Mouse (Mus musculus) embryonic facial prominence, embryonic 13.5 days (tissue): ENCODE results near the gene Camk2g. TPM values are rescaled to one million over a fixed set of nuclear protein-coding genes. Genes with fewer than 3 reads are reported as not detected.
"Not testable (repeated sequence)": the region's sequence is repeated elsewhere in the genome, so short reads cannot be mapped to it uniquely, and the experiment has no call there.

Experiments used
- ATAC-seq: fragments of 200-750 bp; cut with Nextera tagmentation; 2 replicates; pipeline ENCODE4 v1.8.0; 2017; ENCODE audit warnings: low read depth; ENCODE audit not compliant: insufficient number of reproducible peaks, insufficient read depth, low FRiP score, low TSS enrichment
- H3K27ac ChIP-seq: fragments of 300-500 bp; sonication (generic); 2 replicates; pipeline ENCODE4 v1.5.1; 2015; ENCODE audit warnings: moderate library complexity, mild to moderate bottlenecking, inconsistent platforms
- H3K27me3 ChIP-seq: fragments of 300-500 bp; sonication (generic); 2 replicates; pipeline ENCODE4 v1.6.1; 2015; ENCODE audit warnings: mild to moderate bottlenecking, inconsistent platforms
- H3K36me3 ChIP-seq: fragments of 300-500 bp; sonication (generic); 2 replicates; pipeline ENCODE4 v1.6.1; 2015; ENCODE audit warnings: mild to moderate bottlenecking, inconsistent platforms
- H3K4me1 ChIP-seq: fragments of 300-500 bp; sonication (generic); 2 replicates; pipeline ENCODE4 v1.6.1; 2015; ENCODE audit warnings: inconsistent platforms
- H3K4me2 ChIP-seq: fragments of 300-500 bp; sonication (generic); 2 replicates; pipeline ENCODE4 v1.6.1; 2015; ENCODE audit warnings: moderate library complexity, mild to moderate bottlenecking, inconsistent platforms
- H3K4me3 ChIP-seq: fragments of 300-500 bp; sonication (generic); 2 replicates; pipeline ENCODE4 v1.5.1; 2015; ENCODE audit warnings: mild to moderate bottlenecking, inconsistent platforms
- H3K9ac ChIP-seq: fragments of 300-500 bp; sonication (generic); 2 replicates; pipeline ENCODE4 v1.6.1; 2015; ENCODE audit warnings: mild to moderate bottlenecking, inconsistent platforms
- H3K9me3 ChIP-seq: fragments of 300-500 bp; sonication (generic); 2 replicates; pipeline ENCODE4 v1.6.1; 2016; ENCODE audit warnings: inconsistent platforms
- WGBS: fragments of 180-500 bp; shearing (Covaris S2); methylation state at CpG from one replicate; pipeline ENCODE4 v1.1.7; 2015; ENCODE audit warnings: mixed read lengths; 5-methylcytosine and 5-hydroxymethylcytosine counted together
- polyA plus RNA-seq: library from polyadenylated mRNA; unstranded; fragments of >200 nt; fragmentation: Nextera tagmentation; extraction: Ambion mirVana; gene quantifications from 2 replicates; pipeline ENCODE4 v1.2.1, GENCODE M21; 2015

The Camk2g gene
- polyA plus RNA-seq, 1 experiment from 2014 or later: 62.6 TPM

- H3K4me2 ChIP-seq: no peak overlapping the region
- no peaks in the 10 kb centered on the region for H3K9me3 ChIP-seq
- no peaks in the 10 kb centered on the region for H3K27me3 ChIP-seq
- H3K36me3 ChIP-seq: peaks cover 97% of the 10 kb centered on the region
- 89% methylated on average over 12 of the region's 12 CpGs for WGBS
- no peak overlapping the region for H3K27ac ChIP-seq
- ATAC-seq: no peak
- H3K9ac ChIP-seq: no peak overlapping the region
- H3K4me1 ChIP-seq: no peaks in the 10 kb centered on the region
- H3K4me3 ChIP-seq: no peak overlapping the region
Observed at GRCm38 (mm10) chr14:20719767-20720166, 74.1 kb downstream of the Camk2g start.

- Histone ChIP-seq H3K27me3 (no peaks in the 10 kb centered on the region), H3K36me3 (peaks cover 98% of the 10 kb centered on the region), H3K9ac (no peak overlapping the region), H3K4me1 (no peaks in the 10 kb centered on the region), H3K27ac (no peak overlapping the region), H3K9me3 (no peaks in the 10 kb centered on the region), H3K4me2 (no peak overlapping the region), H3K4me3 (no peak overlapping the region)
- WGBS: 90% methylated on average over 10 of the region's 10 CpGs
- ATAC-seq: no peak
Observed at GRCm38 (mm10) chr14:20718443-20718842, 75.4 kb downstream of the Camk2g start.

GRCm38 (mm10) chr14:20713832-20714231 is 80.1 kb downstream of the Camk2g start:
- no peak overlapping the region for H3K4me3 ChIP-seq
- no peak for ATAC-seq
- no peak overlapping the region for H3K27ac ChIP-seq
- no peak overlapping the region for H3K4me2 ChIP-seq
- 85% methylated on average over 11 of the region's 11 CpGs for WGBS
- H3K36me3 ChIP-seq: peaks cover 89% of the 10 kb centered on the region
- H3K27me3 ChIP-seq: no peaks in the 10 kb centered on the region
- peaks cover 11% of the 10 kb centered on the region for H3K4me1 ChIP-seq
- no peaks in the 10 kb centered on the region for H3K9me3 ChIP-seq
- no peak overlapping the region for H3K9ac ChIP-seq

- peak overlapping the region; percentile 78 for H3K4me2 ChIP-seq
- peaks cover 43% of the 10 kb centered on the region for H3K36me3 ChIP-seq
- peak overlapping the region; percentile 100 for H3K4me3 ChIP-seq
- H3K9ac ChIP-seq: peak overlapping the region; percentile 99
- H3K27ac ChIP-seq: peak overlapping the region; percentile 90; the same call in 1 of the 2 replicates
- no peak for ATAC-seq
- no peaks in the 10 kb centered on the region for H3K27me3 ChIP-seq
- H3K9me3 ChIP-seq: no peaks in the 10 kb centered on the region
- H3K4me1 ChIP-seq: peaks cover 24% of the 10 kb centered on the region
- whole genome bisulfite sequencing: 7% methylated on average over 10 of the region's 10 CpGs
Observed at GRCm38 (mm10) chr14:20708239-20708638, 85.6 kb downstream of the Camk2g start.

- Histone ChIP-seq H3K4me3 (peak within 1 kb of the TSS; percentile 100), H3K4me1 (peaks cover 24% of the 10 kb centered on the region), H3K9ac (peak within 1 kb of the TSS; percentile 99), H3K36me3 (peaks cover 36% of the 10 kb centered on the region), H3K27ac (peak within 1 kb of the TSS; percentile 90), H3K9me3 (no peaks in the 10 kb centered on the region), H3K4me2 (peak within 1 kb of the TSS; percentile 78), H3K27me3 (no peaks in the 10 kb centered on the region)
- 1% methylated on average over 80 of the region's 80 CpGs for WGBS
- ATAC-seq: peak; percentile 86
Observed at GRCm38 (mm10) chr14:20707201-20708190, 86.4 kb downstream of the Camk2g start, which contains the start of gene Zswim8. Zswim8 (plus strand) TSS chr14:20707552.

- H3K36me3 ChIP-seq: peaks cover 14% of the 10 kb centered on the region
- H3K4me2 ChIP-seq: peak overlapping the region; percentile 65
- whole genome bisulfite sequencing: 5% methylated on average over 8 of the region's 8 CpGs
- ATAC-seq, H3K27me3 ChIP-seq, H3K9me3 ChIP-seq: not testable (repeated sequence)
- H3K27ac ChIP-seq: peak overlapping the region; percentile 87
- peak overlapping the region; percentile 86 for H3K9ac ChIP-seq
- H3K4me3 ChIP-seq: peak overlapping the region; percentile 81
- H3K4me1 ChIP-seq: peaks cover 39% of the 10 kb centered on the region
Observed at GRCm38 (mm10) chr14:20703461-20703860, 90.4 kb downstream of the Camk2g start.

- no peaks in the 10 kb centered on the region for H3K9me3 ChIP-seq
- peak within 1 kb of the TSS; percentile 81 for H3K4me3 ChIP-seq
- peak within 1 kb of the TSS; percentile 65 for H3K4me2 ChIP-seq
- no peaks in the 10 kb centered on the region for H3K27me3 ChIP-seq
- peaks cover 20% of the 10 kb centered on the region for H3K36me3 ChIP-seq
- H3K27ac ChIP-seq: peak within 1 kb of the TSS; percentile 87
- WGBS: under 1% methylated on average over 61 of the region's 61 CpGs
- peaks cover 43% of the 10 kb centered on the region for H3K4me1 ChIP-seq
- ATAC-seq: 0 out of 2 replicates have a peak, but pooled peaks have one; percentile 49
- H3K9ac ChIP-seq: peak within 1 kb of the TSS; percentile 86
Observed at GRCm38 (mm10) chr14:20702741-20703381, 91.0 kb downstream of the Camk2g start, which contains the start of gene Chchd1. Chchd1 (plus strand) TSS chr14:20703006.

GRCm38 (mm10) chr14:20702096-20702740 is 91.7 kb downstream of the Camk2g start:
- H3K4me1 ChIP-seq: peaks cover 48% of the 10 kb centered on the region
- 10% methylated on average over 15 of the region's 15 CpGs for WGBS
- H3K9ac ChIP-seq: peak overlapping the region; percentile 86
- H3K27me3 ChIP-seq: no peaks in the 10 kb centered on the region
- H3K9me3 ChIP-seq: no peaks in the 10 kb centered on the region
- peak overlapping the region; percentile 81 for H3K4me3 ChIP-seq
- no peak for ATAC-seq
- peak overlapping the region; percentile 65 for H3K4me2 ChIP-seq
- H3K27ac ChIP-seq: peak overlapping the region; percentile 87
- H3K36me3 ChIP-seq: peaks cover 20% of the 10 kb centered on the region

GRCm38 (mm10) chr14:20701554-20701953 is 92.3 kb downstream of the Camk2g start:
- Histone ChIP-seq H3K27me3 (no peaks in the 10 kb centered on the region), H3K4me2 (peak overlapping the region; percentile 65), H3K36me3 (peaks cover 20% of the 10 kb centered on the region), H3K4me1 (peaks cover 55% of the 10 kb centered on the region), H3K4me3 (peak overlapping the region; percentile 81), H3K9me3 (no peaks in the 10 kb centered on the region), H3K9ac (peak overlapping the region; percentile 86), H3K27ac (no peak overlapping the region)
- no peak for ATAC-seq
- WGBS: 82% methylated on average over 8 of the region's 8 CpGs

- Histone ChIP-seq H3K27me3 (no peaks in the 10 kb centered on the region), H3K36me3 (peaks cover 19% of the 10 kb centered on the region), H3K4me2 (no peak overlapping the region), H3K4me1 (peaks cover 63% of the 10 kb centered on the region), H3K27ac (no peak overlapping the region), H3K9ac (no peak overlapping the region), H3K9me3 (no peaks in the 10 kb centered on the region), H3K4me3 (no peak overlapping the region)
- 89% methylated on average over 3 of the region's 3 CpGs for WGBS
- no peak for ATAC-seq
Observed at GRCm38 (mm10) chr14:20700362-20700761, 93.5 kb downstream of the Camk2g start.

- no peak overlapping the region for H3K27ac ChIP-seq
- 88% methylated on average over 2 of the region's 2 CpGs for WGBS
- H3K9me3 ChIP-seq: no peaks in the 10 kb centered on the region
- no peak for ATAC-seq
- peaks cover 63% of the 10 kb centered on the region for H3K4me1 ChIP-seq
- peak overlapping the region; percentile 28; the same call in 1 of the 2 replicates for H3K9ac ChIP-seq
- no peak overlapping the region for H3K4me2 ChIP-seq
- no peak overlapping the region for H3K4me3 ChIP-seq
- peaks cover 20% of the 10 kb centered on the region for H3K36me3 ChIP-seq
- H3K27me3 ChIP-seq: no peaks in the 10 kb centered on the region
Observed at GRCm38 (mm10) chr14:20698515-20698914, 95.4 kb downstream of the Camk2g start.
